Mouse (Mus musculus) CH12.LX (cell line): ENCODE results near the gene Vps51.

Experiments
- BHLHE40 ChIP-seq: IDR thresholded peaks from 2 replicates; pipeline ENCODE4 v1.6.1; 2011; ENCODE audit warnings: mild to moderate bottlenecking, low read depth, low read length, improper control_type of control experiment
- CTCF ChIP-seq, 2 experiments: IDR thresholded peaks in 1 of 2; conservative IDR thresholded peaks in 1 of 2; 2 replicates each; pipeline ENCODE4 v1.5.1; 2011 to 2012; ENCODE audit warnings: low read depth in 2 of 2, low read length in 2 of 2, improper control_type of control experiment in 1 of 2, inconsistent platforms in 1 of 2, mild to moderate bottlenecking in 1 of 2, moderate library complexity in 1 of 2
- ELF1 ChIP-seq: IDR thresholded peaks from 2 replicates; pipeline ENCODE4 v1.6.1; 2014; ENCODE audit warnings: low read depth, mild to moderate bottlenecking, inconsistent platforms, low read length, improper control_type of control experiment
- EP300 ChIP-seq: IDR thresholded peaks from 2 replicates; pipeline ENCODE4 v1.6.1; 2011; ENCODE audit warnings: low read length, improper control_type of control experiment
- ETS1 ChIP-seq: conservative IDR thresholded peaks from 2 replicates; pipeline ENCODE4 v1.6.1; 2012; ENCODE audit warnings: low read depth, mild to moderate bottlenecking, inconsistent platforms, low read length, improper control_type of control experiment, moderate library complexity
- GABPA ChIP-seq: IDR thresholded peaks from 2 replicates; pipeline ENCODE4 v1.6.1; 2012; ENCODE audit warnings: low read depth, low read length, improper control_type of control experiment, inconsistent platforms; ENCODE audit not compliant: insufficient replicate concordance
- POLR2A ChIP-seq: IDR thresholded peaks from 2 replicates; pipeline ENCODE4 v1.6.1; 2011; ENCODE audit warnings: low read depth, mild to moderate bottlenecking, improper control_type of control experiment, low read length
- TCF12 ChIP-seq: IDR thresholded peaks from 2 replicates; pipeline ENCODE4 v1.6.1; 2014; ENCODE audit warnings: low read depth, mild to moderate bottlenecking, inconsistent platforms, low read length, improper control_type of control experiment

- TF ChIP-seq POLR2A (peak; percentile 84), TCF12 (peak; percentile 75), GABPA (peak; percentile 94), EP300 (no peak), CTCF (conservative IDR thresholded peaks at IDR 0.05 in 1 of 2, IDR thresholded peaks at IDR 0.05 in 1 of 2; ENCODE audit: low read depth in 2 of 2, low read length in 2 of 2) (no peak), ELF1 (peak; percentile 100), ETS1 (peak; percentile 61), BHLHE40 (0 out of 2 replicates have a peak, but pooled peaks have one; percentile 5)
These were observed 7.6 kb upstream of the Vps51 start, which contains the start of the genes Zfpl1 and Cdca5 for GRCm38 (mm10) chr19:6084478-6085248.
